Mouse (Mus musculus) heart, postnatal 36 days (tissue): ENCODE measurements around the gene Fthl17c. TPM values are rescaled to one million over a fixed set of nuclear protein-coding genes. Genes with fewer than 3 reads are reported as not detected.
"Not testable (repeated sequence)": the region's sequence is repeated elsewhere in the genome, so short reads cannot be mapped to it uniquely, and the experiment has no call there.

Experiments used
- DNase-seq, 2 experiments: peaks; one replicate each; pipeline ENCODE4 v3.0.0; 2021 to 2022
- intact Hi-C: fragments of 180-260 bp; cut with DNase I; formaldehyde crosslinking; loops from one replicate; pipeline ENCODE4 v1.15.1; 2025
- total RNA-seq, 2 experiments: library from RNA; stranded (reverse); gene quantifications; 2 replicates each; pipeline ENCODE4 v1.2.3; 2021

The Fthl17c gene
- total RNA-seq = not detected

- DNase-seq, intact Hi-C loops: not testable (repeated sequence)
Observed at GRCm38 (mm10) chrX:8976459-8976858, at the start of gene Fthl17c. Gene Fthl17c, minus strand, starts transcription at chrX:8976559.

GRCm38 (mm10) chrX:9019481-9019880 lies 43.1 kb upstream of the Fthl17c start:
- no peak for DNase-seq
- intact Hi-C loops = no loop called here

- DNase-seq = no peak
- intact Hi-C loops = no loop called here
Observed at GRCm38 (mm10) chrX:9016079-9016478, 39.7 kb upstream of the Fthl17c start.

GRCm38 (mm10) chrX:8986655-8987054 lies 10.3 kb upstream of the Fthl17c start, which contains the start of gene Fthl17d:
Gene Fthl17d, minus strand, starts transcription at chrX:8986755.
- intact Hi-C loops, DNase-seq: not testable (repeated sequence)

- DNase-seq = peak in 1 of 2 experiments; percentile 14
- intact Hi-C loops = not testable (repeated sequence)
Observed at GRCm38 (mm10) chrX:8964618-8965017, 11.7 kb downstream of the Fthl17c start.

GRCm38 (mm10) chrX:8962875-8963274 lies 13.5 kb downstream of the Fthl17c start, which contains the start of gene Fthl17b:
Gene Fthl17b, minus strand, starts transcription at chrX:8962975.
- DNase-seq, intact Hi-C loops: not testable (repeated sequence)

- intact Hi-C loops = loop anchor here (5.0 kb wide), 2 partner anchors 81 to 116 kb away; no protein-coding TSS in a partner anchor
- peak; percentile 73 to 80 for DNase-seq
Observed at GRCm38 (mm10) chrX:8948130-8948805, 28.1 kb downstream of the Fthl17c start.

GRCm38 (mm10) chrX:8944041-8944440 lies 32.3 kb downstream of the Fthl17c start:
- DNase-seq = no peak
- intact Hi-C loops = no loop called here

GRCm38 (mm10) chrX:8927308-8927707 lies 49.1 kb downstream of the Fthl17c start:
- intact Hi-C loops = no loop called here
- DNase-seq = no peak

Other genes starting within 250 kb of the Fthl17c start
- not detected for gene Ssx9, start 228.1 kb downstream of the Fthl17c start, total RNA-seq
- gene Ssxb5, start 172.9 kb downstream of the Fthl17c start, total RNA-seq = not detected
- gene Gm6592, start 132.6 kb downstream of the Fthl17c start, total RNA-seq = not detected
- not detected for gene Gm5751, start 102.3 kb downstream of the Fthl17c start, total RNA-seq
- gene B630019K06Rik, start 84.2 kb downstream of the Fthl17c start, total RNA-seq = 1 to 10 TPM in 1 of 2 experiments, under 1 TPM in 1; 0.73 to 1.6 TPM
- not detected for gene Fthl17b, start 13.6 kb downstream of the Fthl17c start, total RNA-seq
- gene Fthl17d, start 10.2 kb upstream of the Fthl17c start, total RNA-seq = not detected
- gene Fthl17e, start 56.9 kb upstream of the Fthl17c start, total RNA-seq = not detected
- gene Fthl17f, start 86.5 kb upstream of the Fthl17c start, total RNA-seq = not detected
- gene 4930402K13Rik, start 128.0 kb upstream of the Fthl17c start, total RNA-seq = not detected
- gene Lancl3, start 223.3 kb upstream of the Fthl17c start, total RNA-seq = 1 to 10 TPM; 5.5 to 5.9 TPM